Mouse (Mus musculus): ENCODE data around the gene Olfr45.

- TF ChIP-seq CTCF (IDR thresholded peaks at IDR 0.05; ENCODE audit: low read depth): no peak
- TF ChIP-seq EP300 (IDR thresholded peaks at IDR 0.05; ENCODE audit: low read depth): no peak
Observed at GRCm38 (mm10) chr7:140707536-140708284, 26.0 kb downstream of the Olfr45 start.
